10 mouse cellular contexts compared by ENCODE assay signal in the genomic region with DNA sequence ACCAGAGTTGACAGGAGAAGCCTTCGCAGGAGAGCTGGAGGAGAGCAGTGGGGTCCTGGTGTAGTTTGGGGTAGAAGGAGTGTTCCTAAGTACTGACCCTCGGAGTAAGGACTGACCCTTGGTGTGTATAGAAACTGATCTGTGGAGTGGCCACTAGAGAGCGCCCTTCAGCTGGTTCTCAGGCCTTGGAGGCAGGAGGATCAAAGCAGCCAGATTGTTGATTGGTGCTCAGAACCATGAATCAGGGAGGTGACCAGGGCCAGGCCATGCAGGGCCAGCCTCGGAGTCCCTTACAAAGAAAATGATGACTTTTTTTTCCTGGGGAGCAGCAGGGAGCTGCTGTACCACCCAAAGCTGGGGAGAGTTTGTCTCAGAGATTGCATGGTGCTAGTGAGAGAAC. TPM values are rescaled to one million over a fixed set of nuclear protein-coding genes. Genes with fewer than 3 reads are reported as not detected.
A peak's percentile ranks its signal among the peaks of the same experiment; 100 is the strongest.
DNase-seq lines count a peak whose midpoint lies in the region; ATAC-seq and TF ChIP-seq lines count a peak whose summit lies in the region.
"Had no signal": no experiment of that assay in that cellular context is flagged by ENCODE, and none has a peak within 500 bp of the region (broad histone marks: within the 10 kb centered on the region; RNA-seq: fewer than 3 reads in every experiment).

No protein-coding gene starts in this region.

- H3K27me3 ChIP-seq in forebrain, embryonic 13.5 days = no peaks in the 10 kb centered on the region
- H3K27me3 ChIP-seq: megakaryocyte, embryonic 14.5 days had no signal

- H3K4me1 ChIP-seq in ES-E14 (ENCODE audit: control insufficient read depth in 2 of 2, insufficient read depth in 2 of 2, low read length in 2 of 2, poor library complexity in 1 of 2) = 0 out of 4 replicates have a peak, but pooled peaks cover 0 to 2% of the 10 kb centered on the region in 2 experiments
- H3K4me1 ChIP-seq in forebrain, embryonic 13.5 days = no peaks in the 10 kb centered on the region
- H3K4me1 ChIP-seq: megakaryocyte, embryonic 14.5 days had no signal

- no peaks in the 10 kb centered on the region for H3K9me3 ChIP-seq in ES-E14 (ENCODE audit: control insufficient read depth, insufficient read depth, low read depth, low read length)
- H3K9me3 ChIP-seq in forebrain, embryonic 13.5 days (replicated peaks) = no peaks in the 10 kb centered on the region
- H3K9me3 ChIP-seq: megakaryocyte, embryonic 14.5 days had no signal

- DNase-seq in left cerebral cortex, postnatal 14 days (ENCODE audit: low spot score in 2 of 2) = peak; percentile 41 to 51
- DNase-seq in left cerebral cortex, adult 8-10 months (ENCODE audit: low spot score in 2 of 2) = no peak
- peak; percentile 50 for DNase-seq in ES-E14 (ENCODE audit: low read depth, low spot score)
- peak; percentile 51 for DNase-seq in kidney, postnatal 14 days
- peak; percentile 74 for DNase-seq in mesoderm, embryonic 11.5 days (ENCODE audit: low read depth, low spot score)
- no peak for DNase-seq in frontal cortex, postnatal 25 days (ENCODE audit: low spot score in 2 of 2)

- H3K4me2 ChIP-seq in forebrain, embryonic 13.5 days = no peak overlapping the region

- no peak overlapping the region for H3K9ac ChIP-seq in ES-E14 (ENCODE audit: insufficient read depth, low read depth, low read length, poor library complexity, severe bottlenecking)
- no peak overlapping the region for H3K9ac ChIP-seq in forebrain, embryonic 13.5 days

- ATAC-seq in cerebellum, adult (ENCODE audit: insufficient number of reproducible peaks, low FRiP score, low TSS enrichment) = peak; percentile 31; the same call in 1 of the 2 replicates
- peak; percentile 38; the same call in 1 of the 2 replicates for ATAC-seq in forebrain, embryonic 13.5 days

- no peak overlapping the region for H3K4me3 ChIP-seq in ES-E14 (ENCODE audit: insufficient read depth in 1 of 2, low read depth in 1 of 2, low read length in 2 of 2, poor library complexity in 1 of 2, severe bottlenecking in 1 of 2)
- no peak overlapping the region for H3K4me3 ChIP-seq in forebrain, embryonic 13.5 days
- H3K4me3 ChIP-seq: erythroblast, embryonic 14.5 days; megakaryocyte, embryonic 14.5 days had no signal

- H3K27ac ChIP-seq in ES-E14 (ENCODE audit: insufficient read depth, low read depth, low read length, poor library complexity, severe bottlenecking) = no peak overlapping the region
- no peak overlapping the region for H3K27ac ChIP-seq in forebrain, embryonic 13.5 days

- peaks cover 5% of the 10 kb centered on the region; the same call in 1 of the 2 replicates for H3K36me3 ChIP-seq in ES-E14 (ENCODE audit: control insufficient read depth, insufficient read depth, low read length, poor library complexity, severe bottlenecking)
- peaks cover 54% of the 10 kb centered on the region for H3K36me3 ChIP-seq in forebrain, embryonic 13.5 days (ENCODE audit: poor library complexity, severe bottlenecking)

- 16% methylated on average over 4 of the region's 4 CpGs for WGBS in forebrain, embryonic 13.5 days

- in situ Hi-C loops in ES-E14 (cut with MboI; ENCODE audit: low sequenced_read_pairs in 2 of 2, unreplicated experiment in 2 of 2) = no loop called here

- intact Hi-C loops in left cerebral cortex, postnatal 14 days (cut with DNase I) = loop anchor here (10.0 kb wide), 1 partner anchor 249 kb away; no protein-coding TSS in a partner anchor

TF ChIP-seq in ES-E14, 5 proteins besides CTCF, POLR2A, EP300 and RAD21:
- no peak for TF ChIP-seq CHD2 (IDR thresholded peaks at IDR 0.05; ENCODE audit: low read depth, low read length)
- no peak for TF ChIP-seq HCFC1 (IDR thresholded peaks at IDR 0.05; ENCODE audit: borderline replicate concordance, insufficient read depth, low read length)
- TF ChIP-seq MAFK (IDR thresholded peaks at IDR 0.05; ENCODE audit: insufficient read depth, low read depth, low read length) = no peak
- TF ChIP-seq ZNF384 (IDR thresholded peaks at IDR 0.05; ENCODE audit: low read depth, low read length) = no peak
- no peak for TF ChIP-seq ZC3H11A (IDR thresholded peaks at IDR 0.05; ENCODE audit: borderline replicate concordance, low read depth, low read length)

RNA-seq across cellular contexts. Expression of a gene that starts 6.4 kb away (rescaled TPM):
- total RNA-seq in left cerebral cortex, postnatal 14 days (2021) = 1 to 10 TPM; 6.6 to 8.9 TPM
- 1 to 10 TPM; 2.3 to 6.6 (median 5.5) TPM for total RNA-seq in left cerebral cortex, adult 8-10 months (2022)
- 0.36 and 0.42 TPM in 2 replicates for total RNA-seq in ES-E14 (2012; rRNA removed)
- 1.5 and 2.1 TPM in 2 replicates for polyA plus RNA-seq in forebrain, embryonic 13.5 days (2015; fragmentation: Nextera tagmentation; extraction: Ambion mirVana)

Comparison
In these comparisons a context has a peak if more than half of its experiments do, and no peak if none do; other contexts are left out.
1. DNase-seq: peak in left cerebral cortex, postnatal 14 days (2 of 2), ES-E14 (single experiment), kidney, postnatal 14 days (single experiment) and mesoderm, embryonic 11.5 days (single experiment); none in left cerebral cortex, adult 8-10 months (0 of 2) and frontal cortex, postnatal 25 days (0 of 2).